Mouse (Mus musculus) frontal cortex, postnatal 14 days (tissue): ENCODE measurements around the gene Kif16b.

ENCODE experiments used
- DNase-seq, 2 experiments: peaks; one replicate each; pipeline ENCODE4 v3.0.0; 2022; ENCODE audit warnings: low spot score in 2 of 2

Gene Kif16b

GRCm38 (mm10) chr2:142732370-142732769 lies 169.0 kb downstream of the Kif16b start:
- peak in 1 of 2 experiments; percentile 14 for DNase-seq

DNA sequence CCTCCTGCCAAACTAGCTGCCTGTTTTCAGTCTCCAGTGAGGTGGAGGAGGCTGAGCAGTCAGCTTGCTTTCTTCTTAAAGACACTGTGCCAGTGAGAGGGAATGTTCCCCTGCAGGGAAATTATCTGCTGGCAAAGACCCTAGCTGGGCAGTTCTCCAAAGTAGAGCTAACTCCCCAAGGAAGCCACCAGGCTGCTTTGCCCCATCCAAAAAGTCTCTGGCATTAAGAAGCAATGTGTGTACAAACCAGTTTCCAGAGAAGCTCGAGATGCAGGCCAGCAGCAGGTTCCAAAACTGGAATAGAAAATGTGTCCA lies 169.6 kb downstream of the Kif16b start:
- peak; percentile 78 to 82 for DNase-seq

DNA sequence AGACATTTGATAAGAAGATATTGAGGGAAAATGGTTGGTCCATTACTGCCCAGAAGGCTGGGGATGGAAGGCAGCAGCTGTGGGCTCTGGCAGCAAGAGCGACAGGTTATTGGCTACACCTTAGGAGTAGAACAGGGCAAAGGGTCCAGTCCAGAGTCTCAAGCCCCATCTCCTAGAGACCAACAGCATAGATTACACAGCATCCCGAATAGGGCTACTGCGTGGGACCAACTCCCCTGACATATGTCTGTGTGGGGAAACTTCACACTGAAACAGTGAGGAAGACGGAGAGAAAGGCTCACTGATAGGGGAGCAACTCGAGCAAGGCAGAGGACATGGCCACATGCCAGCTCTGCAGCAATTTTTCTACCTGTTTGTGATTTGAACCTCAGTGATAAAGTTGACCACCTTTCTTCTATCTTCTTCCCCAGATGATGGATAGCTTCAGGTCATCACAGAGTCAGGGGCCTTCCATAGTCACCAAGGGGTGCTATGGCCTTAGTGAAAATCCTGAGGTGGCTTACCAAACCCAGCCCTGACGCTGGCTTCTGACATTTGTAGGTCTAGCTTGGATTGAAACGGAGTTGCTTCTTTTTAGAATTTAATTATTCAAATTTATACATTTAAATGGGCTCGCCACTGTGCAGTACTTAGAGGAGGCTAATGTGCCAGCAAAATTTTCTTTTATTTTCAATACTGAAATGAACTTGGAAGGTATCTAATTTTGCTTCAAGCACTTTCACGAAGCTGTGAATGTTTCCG lies 170.1 kb downstream of the Kif16b start:
- DNase-seq, result peak in 1 of 2 experiments; percentile 18

- no peak for DNase-seq
These were observed 176.9 kb downstream of the Kif16b start for GRCm38 (mm10) chr2:142724215-142725001.

GRCm38 (mm10) chr2:142720174-142720573 lies 181.2 kb downstream of the Kif16b start:
- no peak for DNase-seq

GRCm38 (mm10) chr2:142718998-142719397 lies 182.3 kb downstream of the Kif16b start:
- DNase-seq, result no peak

GRCm38 (mm10) chr2:142717591-142717990 lies 183.7 kb downstream of the Kif16b start:
- no peak for DNase-seq

DNA sequence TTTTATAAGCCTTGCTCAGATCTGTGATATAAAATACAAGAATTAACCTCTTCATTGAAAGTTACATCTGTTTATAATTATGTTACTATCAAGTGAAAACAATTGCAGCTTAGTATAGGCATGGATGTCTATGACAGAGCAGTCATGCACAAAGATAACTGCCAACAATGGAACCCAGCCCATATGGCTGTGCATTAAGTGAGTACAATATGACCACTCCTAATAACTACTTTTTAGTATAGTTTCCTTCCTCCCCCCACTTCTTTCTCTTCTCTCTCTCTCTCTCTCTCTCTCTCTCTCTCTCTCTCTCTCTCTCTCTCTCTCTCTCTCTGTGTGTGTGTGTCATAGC lies 185.4 kb downstream of the Kif16b start:
- DNase-seq, result no peak

- no peak for DNase-seq
These were observed 186.0 kb downstream of the Kif16b start for GRCm38 (mm10) chr2:142715186-142715911.

DNA sequence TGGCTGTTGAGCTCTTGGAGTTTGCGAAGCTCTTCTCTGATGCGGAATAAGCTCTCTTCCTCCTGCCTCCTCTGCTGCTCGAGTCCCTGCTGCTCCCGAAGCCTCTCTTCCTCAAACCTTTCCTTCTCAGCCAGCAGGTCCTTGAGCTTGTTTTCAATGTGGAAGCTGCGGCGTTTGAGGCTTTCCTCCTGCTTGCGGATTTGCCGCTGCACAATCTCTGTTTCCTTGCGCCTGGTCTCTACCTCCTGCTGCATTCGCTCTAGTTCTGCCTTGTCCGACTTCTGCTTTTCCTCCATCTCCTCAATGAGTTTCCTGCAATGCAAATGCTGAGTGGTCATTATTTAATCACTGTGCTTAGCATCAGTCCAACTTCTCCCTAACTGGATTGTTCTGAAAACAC lies 188.6 kb downstream of the Kif16b start:
- DNase-seq, result no peak

DNA sequence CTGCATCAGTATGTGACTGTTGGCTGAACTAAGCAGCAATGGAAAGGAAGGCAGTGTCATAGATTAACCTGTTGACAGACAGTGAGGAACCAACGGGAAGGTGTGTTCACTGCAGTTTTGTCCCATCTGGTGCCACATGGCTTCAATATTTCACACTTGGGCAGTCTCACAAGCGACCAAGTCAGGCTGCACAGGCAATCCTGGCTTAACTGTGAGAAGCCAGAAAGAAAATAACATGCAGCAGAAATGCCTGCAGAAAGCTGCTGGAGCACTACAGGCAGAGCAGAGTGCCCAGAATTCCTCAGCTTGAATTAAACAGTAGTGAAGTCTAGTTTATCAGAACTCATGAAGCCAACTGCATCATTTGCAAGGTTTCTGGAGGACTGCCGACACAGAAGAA lies 192.0 kb downstream of the Kif16b start:
- DNase-seq, result no peak

- DNase-seq, result no peak
These were observed 200.6 kb downstream of the Kif16b start for GRCm38 (mm10) chr2:142700689-142701088.

GRCm38 (mm10) chr2:142698650-142699049 lies 202.7 kb downstream of the Kif16b start:
- DNase-seq, result no peak

DNA sequence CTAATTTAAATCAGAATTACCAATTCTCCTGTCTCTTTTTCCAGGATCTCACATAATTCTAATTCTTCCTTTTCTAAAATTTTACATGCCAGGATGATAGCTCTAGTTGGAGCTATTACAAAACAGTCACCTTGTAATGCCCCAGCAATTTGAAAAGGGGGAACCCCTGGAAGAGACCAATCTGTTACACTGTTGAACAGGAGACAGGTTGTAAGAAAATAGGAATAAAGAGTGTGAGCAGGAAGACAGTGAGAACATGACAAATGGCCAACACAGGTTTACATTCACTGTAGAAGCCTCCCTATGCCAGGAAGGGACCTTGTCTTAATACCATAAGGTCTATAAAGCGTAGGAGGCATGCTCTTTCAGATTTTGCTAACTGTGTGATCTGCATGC lies 206.4 kb downstream of the Kif16b start:
- DNase-seq, result no peak

- DNase-seq, result no peak
These were observed 207.1 kb downstream of the Kif16b start for GRCm38 (mm10) chr2:142694019-142694935.

- DNase-seq, result no peak
These were observed 207.9 kb downstream of the Kif16b start for GRCm38 (mm10) chr2:142693461-142693860.

DNA sequence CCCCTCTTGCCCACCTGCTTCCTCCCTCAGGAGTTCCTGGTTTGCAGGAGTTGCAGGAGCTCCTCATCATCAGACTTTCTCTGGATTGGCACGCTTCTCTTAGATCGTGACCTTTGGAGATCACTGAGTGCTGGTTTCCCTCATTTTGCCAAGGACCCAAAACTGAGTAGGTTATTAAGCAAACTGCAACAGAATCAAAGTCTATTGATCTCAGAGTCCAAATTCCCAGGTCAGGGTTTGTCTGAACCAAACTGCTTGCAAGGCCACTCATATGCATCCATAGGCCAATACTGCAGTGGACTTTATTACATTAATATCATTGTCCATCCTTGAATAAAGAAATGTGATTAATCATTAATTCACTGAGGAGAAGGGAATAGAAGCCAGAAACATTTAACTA lies 211.8 kb downstream of the Kif16b start:
- DNase-seq, result no peak

GRCm38 (mm10) chr2:142687936-142688514 lies 213.3 kb downstream of the Kif16b start:
- DNase-seq, result no peak

- no peak for DNase-seq
These were observed 218.2 kb downstream of the Kif16b start for GRCm38 (mm10) chr2:142682965-142683709.

DNA sequence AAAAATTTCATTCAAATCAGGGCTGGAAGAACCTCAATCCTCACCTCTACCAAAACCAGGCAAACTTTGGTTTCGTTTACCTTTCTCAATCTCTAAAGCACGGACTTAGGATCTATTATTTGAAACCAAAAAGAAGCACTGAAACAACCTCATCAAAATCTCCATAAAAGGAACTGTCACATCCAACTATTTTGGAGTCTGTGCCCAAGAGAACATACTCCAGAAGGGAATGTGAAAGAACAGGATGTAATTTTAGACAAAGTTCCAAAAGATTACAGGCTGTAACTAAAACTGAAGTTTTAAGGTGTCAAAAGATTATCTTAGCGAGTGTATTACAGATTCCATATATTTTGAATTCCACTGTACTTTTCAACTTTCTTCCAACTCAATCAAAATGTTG lies 232.9 kb downstream of the Kif16b start:
- DNase-seq, result no peak

DNA sequence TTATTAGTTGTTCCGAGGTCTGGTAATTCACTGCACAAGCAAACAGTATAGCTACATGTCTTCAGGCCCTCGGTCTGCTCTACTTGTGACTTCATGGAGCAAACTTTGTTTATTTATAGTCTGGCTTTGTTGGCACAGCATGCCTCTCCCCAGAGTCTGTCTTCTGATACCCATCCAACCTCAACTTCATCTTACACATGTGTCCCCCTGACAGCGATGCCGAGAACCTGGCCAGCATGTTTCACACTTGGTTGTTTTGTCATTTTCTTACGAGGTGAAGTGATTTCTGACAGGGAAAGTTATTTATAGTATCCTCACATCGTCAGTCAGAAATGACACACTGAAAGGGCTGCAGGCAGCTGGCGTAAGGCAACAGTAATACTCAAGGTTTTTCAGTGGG lies 249.7 kb downstream of the Kif16b start:
- no peak for DNase-seq
